Mouse (Mus musculus) thymus, postnatal 14 days (tissue): ENCODE data around the gene Rala.
"Not testable (repeated sequence)": the region's sequence is repeated elsewhere in the genome, so short reads cannot be mapped to it uniquely, and the experiment has no call there.

ENCODE experiments used
- DNase-seq: peaks from one replicate; pipeline ENCODE4 v3.0.0; 2021

Rala gene

GRCm38 (mm10) chr13:17944078-17944917, at the start of gene Rala:
Gene Rala (minus strand): TSS chr13:17944239.
- DNase-seq, result peak; percentile 96

- no peak for DNase-seq
Measured at GRCm38 (mm10) chr13:17993515-17993847, 49.4 kb upstream of the Rala start.

DNA sequence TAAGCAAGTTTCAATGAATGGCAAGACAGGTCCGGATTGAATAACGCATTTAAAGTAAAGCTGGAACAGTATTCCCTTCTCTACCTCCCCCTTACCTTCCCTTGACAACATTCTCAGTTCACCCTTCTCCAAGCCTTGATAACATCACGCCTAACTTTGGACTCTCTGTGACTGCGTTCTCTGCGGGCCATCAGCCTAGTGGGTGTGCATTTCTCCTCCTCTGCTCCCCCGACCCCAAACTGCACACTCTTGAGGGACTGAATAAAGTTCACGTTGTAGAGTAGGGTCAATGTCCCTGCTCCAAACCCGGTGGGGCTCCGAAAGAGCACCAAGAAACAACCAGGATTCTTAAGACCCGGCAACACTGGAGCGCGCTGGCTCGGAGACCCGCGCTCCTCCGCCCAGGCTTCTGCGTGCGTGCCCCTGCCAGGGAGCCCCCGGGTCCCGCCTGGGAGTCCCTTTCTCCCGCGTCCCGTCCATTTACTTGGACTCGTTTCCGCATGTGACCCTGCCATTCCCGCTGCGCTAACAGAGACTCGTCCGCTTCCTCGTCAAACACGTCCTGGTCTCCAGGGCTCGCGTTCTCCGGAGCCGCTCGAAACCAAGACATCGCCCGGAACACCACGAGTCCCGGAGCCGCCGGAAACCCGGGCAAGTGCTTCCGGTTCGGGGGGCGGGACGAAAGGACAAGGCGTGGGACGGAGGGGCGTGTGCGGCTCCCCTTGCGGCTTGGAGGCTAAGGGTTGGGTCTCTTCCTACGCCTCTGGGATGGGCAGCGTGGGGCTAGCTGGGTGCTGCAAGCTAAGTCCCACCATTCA, 48.9 kb upstream of the Rala start, which contains the start of gene Yae1d1:
Yae1d1 (minus strand) TSS at position 653 of the 818 bp plus-strand sequence.
- peak; percentile 95 for DNase-seq

DNA sequence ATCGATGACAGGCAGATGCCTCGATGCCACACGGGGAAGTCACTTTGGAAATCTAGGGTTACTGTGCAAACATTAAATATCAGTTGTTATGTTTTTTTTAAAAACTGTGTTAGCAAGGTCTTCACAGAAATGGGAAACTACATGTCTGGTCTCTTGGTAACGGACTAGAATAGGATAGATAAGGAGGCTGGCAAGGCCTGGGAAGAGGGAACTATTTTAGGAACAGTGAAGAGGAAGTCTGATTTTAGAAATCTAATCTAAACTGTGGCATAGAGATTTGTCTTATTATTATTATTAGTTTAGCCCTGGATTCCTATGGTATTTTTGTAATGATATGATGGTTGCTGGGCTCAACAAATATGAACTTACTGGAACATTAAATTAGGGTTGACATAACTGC, 48.0 kb upstream of the Rala start:
- DNase-seq, result no peak

GRCm38 (mm10) chr13:17983194-17983593, 39.2 kb upstream of the Rala start:
- peak; percentile 12 for DNase-seq

GRCm38 (mm10) chr13:17982634-17983033, 38.6 kb upstream of the Rala start:
- no peak for DNase-seq

GRCm38 (mm10) chr13:17976854-17977739, 33.1 kb upstream of the Rala start:
- DNase-seq, result no peak

DNA sequence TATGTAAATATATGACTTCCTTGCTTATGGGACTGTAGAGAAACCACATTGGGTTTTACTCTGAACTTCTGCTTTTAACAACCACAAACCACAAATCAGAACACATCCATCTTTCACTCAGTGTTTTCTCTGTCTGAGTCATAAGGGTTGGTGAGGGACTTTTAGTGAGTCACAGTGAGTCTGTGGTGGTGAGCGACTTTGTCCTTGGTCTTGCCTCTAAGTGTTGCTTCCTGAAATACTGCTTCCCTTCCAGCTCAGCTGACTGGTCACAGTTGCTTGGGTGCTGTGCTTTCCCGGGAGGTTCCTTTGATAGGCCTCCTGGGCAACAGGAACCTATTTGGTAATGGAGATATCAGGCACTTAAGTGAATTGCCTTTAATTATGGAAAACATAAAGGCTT, 31.9 kb upstream of the Rala start:
- DNase-seq, result no peak

DNA sequence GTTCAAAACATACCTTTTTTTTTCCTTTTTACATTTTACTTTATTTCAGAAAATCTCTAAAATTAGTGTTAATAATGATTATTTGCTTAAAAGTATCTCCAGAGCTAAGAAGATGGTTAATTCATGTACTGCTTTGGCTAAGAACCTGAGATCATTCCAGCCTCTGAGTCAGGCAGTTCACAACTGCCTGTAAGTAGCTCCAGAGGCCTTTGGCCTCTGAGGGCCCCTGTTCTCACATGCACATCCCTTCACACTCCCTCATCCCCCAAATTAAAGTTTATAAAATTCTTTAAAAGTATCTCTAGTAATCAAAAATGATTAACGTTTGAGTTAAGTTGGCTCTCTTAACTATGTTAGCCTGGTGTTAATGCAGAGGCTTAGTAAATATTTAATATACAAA, 31.4 kb upstream of the Rala start:
- no peak for DNase-seq

GRCm38 (mm10) chr13:17974734-17975133, 30.7 kb upstream of the Rala start:
- no peak for DNase-seq

- DNase-seq, result no peak
Measured at GRCm38 (mm10) chr13:17960613-17961012, 16.6 kb upstream of the Rala start.

DNA sequence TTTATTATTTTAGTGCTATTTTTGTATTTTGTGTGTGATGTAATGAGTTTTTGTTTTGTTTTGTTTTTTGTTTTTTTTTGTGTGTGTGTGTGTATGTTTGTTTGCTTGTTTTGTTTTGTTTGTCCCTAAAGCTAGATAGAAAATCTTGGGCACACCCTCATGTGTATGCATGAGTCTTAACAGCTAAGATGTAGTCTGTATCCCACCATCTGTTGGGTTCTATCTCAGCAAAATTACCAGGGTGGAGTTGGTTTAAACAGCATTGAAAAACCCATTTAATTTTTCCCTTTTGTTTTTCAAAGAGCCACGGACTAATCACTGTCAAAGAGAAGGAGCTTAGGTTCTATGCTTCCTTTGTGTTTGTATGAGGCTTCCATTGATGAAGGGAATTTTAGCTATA, 10.2 kb upstream of the Rala start:
- no peak for DNase-seq

DNA sequence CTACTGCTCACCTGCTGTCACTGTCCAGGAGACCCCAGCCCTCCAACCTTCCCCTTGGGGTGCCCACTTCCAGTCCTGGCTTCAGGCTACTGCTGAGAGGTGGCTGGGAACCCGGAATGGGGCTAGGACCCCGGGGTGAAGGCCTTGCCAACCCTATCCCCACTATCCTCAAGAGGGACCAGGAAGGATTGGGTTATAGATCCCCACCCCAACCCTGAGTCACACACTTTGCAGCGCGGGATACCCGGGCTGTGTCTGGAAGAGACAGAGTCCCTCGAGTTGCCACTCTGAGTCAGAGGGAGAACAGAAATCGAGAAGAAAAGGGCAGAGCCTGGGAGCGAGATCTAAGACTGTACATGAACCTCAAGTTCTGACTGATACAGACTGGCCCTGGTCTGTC, 6.5 kb upstream of the Rala start:
- not testable (repeated sequence) for DNase-seq

DNA sequence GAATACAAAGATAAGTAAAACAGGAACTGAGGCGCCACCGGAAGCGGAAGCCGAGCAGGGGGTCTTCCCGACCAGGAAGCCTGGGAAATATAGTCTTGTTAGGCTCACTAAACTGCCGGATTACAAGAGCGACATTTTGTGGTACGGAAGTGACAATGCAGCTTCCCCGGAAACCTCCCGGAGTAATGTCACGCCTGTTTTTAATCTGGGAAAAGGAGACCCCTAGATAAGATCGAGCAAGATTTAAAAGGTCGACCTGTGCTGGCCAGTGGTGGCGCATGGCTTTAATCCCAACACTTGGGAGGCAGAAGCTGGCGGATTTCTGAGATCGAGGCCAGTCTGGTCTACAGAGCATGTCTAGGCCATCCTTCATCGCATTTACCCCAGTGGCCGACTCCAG, 5.5 kb upstream of the Rala start:
- no peak for DNase-seq

DNA sequence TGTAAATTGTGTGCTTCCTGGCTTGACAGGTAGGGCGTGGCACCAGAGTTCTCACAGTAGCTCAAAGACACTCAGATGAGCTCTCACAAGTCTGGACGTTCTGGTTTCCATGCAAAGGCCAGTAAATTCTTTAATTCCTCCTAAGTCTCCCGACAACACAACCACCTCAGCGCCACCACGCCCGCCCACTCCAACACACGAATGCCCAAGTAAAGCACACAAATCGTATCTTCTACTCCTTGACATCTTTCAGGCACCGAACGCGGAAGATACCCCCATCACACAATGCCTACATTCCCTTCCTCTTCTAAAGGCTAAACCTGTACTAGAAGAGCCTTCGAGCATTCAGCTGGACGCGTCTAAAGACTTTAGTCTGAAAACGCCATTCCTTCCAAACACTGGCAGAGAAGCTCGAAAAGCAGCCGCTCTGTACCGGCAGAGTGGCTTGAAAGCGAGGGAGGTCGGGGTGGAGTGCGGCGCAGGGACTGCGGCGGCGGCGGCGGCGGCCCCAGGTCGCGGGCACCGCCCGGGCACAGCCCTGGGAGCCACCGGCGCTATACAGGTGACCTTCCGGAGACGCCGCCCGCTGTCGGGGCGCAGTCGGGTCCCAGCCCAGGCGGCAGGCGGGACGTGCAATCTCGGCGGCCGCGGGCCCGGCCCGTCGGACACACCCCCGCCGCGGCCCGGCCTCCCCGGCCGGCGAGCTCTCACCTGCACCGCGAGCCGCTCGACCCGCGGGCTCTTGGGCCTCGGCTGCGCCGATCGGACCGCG, 547 bp downstream of the Rala start:
- peak; percentile 33 for DNase-seq

DNA sequence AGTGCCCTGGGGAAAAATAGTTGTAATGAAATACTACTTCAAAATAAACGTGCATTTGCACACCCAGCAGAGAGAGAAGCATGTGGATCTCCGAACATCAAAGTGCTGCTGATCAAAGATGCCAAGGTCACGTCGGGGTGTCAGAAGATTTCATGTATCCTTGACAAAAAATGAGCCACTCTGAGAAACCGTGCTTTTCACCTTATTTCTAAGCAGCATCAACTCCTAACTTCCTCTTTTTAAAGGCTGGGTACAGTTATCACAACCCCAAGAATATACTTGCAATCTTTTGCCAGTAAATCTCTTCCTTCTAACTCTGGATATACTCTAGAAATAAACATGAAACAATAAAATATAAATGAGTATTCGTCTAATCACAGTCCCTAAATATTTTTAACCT, 1.7 kb downstream of the Rala start:
- no peak for DNase-seq

DNA sequence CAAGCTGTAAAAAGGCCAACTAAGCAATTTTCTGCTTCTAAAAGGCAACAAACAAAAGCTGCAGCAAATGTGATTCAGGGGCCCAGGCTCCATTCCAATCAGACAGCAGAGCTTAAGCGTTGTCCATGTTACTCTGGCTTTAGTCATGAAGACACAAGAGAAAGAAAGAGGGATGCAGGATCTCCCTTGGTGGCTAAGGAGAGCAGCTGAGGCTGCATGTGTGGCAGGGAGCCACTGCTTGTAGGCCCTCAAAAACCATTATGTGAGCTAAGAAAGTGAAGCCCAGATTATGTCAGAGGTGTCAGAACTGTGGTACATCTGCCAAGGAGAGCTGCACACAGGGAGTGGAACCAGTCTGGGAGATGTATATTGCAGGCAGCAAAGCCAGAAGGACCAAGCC, 36.7 kb downstream of the Rala start:
- no peak for DNase-seq

GRCm38 (mm10) chr13:17901474-17901873, 42.6 kb downstream of the Rala start:
- no peak for DNase-seq

DNA sequence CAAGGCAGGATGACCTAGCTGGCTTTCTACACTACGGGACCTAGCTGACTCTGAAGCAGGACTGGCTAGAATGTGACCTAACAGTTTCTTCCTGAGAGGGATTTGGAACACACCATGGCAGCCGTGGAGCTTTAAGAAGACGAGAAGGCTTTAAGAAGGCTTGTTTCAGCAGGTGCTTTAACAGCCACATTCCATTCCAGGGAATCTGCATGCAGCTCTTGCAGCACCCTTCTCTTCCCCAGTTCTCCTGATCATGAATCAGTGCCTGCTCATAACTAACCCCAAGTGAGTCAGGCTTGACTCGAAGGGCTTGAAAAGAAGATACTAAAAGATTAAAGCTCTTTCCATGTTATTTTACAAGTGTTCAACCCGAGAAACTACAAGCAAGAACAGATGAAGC, 43.4 kb downstream of the Rala start:
- DNase-seq, result no peak

GRCm38 (mm10) chr13:17897040-17897439, 47.0 kb downstream of the Rala start:
- DNase-seq, result no peak

DNA sequence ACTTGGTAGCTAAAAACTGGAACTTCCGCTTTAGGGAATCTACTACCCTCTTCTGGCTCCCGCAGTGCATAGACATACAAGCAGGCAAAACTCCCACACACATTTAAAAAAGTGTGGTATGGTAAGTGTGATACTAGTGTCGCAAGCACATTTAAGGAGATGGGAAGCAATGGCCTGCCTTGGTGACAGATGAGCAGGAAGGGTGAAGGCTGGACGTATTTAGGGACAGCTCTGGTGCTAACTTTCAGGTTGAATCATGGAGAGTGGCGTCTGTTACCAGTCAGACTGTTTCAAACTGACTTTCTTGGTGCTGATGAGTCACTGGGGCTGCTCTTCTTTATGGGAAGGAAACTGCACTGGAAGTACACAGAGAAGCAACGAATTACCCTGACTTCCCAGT, 52.5 kb downstream of the Rala start:
- no peak for DNase-seq

- no peak for DNase-seq
Measured at GRCm38 (mm10) chr13:17884211-17884610, 59.8 kb downstream of the Rala start.
